Mouse (Mus musculus) brain, embryonic 14.5 days (tissue): ENCODE measurements at regions not wholly inside any gene's neighbourhood (a gene's known extent, or its start where the extent isn't known, plus 50 kb on each side); places are given as distances from the start of the nearest gene placed in this dataset.

Source experiments
- CTCF ChIP-seq: fragments of 200-500 bp; IDR thresholded peaks from 2 replicates; pipeline ENCODE4 v1.5.1; 2012; ENCODE audit warnings: inconsistent platforms, mild to moderate bottlenecking, moderate library complexity, borderline replicate concordance; ENCODE audit not compliant: insufficient read depth, insufficient read length; ENCODE audit errors: extremely low read depth
- POLR2A ChIP-seq: fragments of 200-500 bp; IDR thresholded peaks from 2 replicates; pipeline ENCODE4 v1.6.1; 2012; ENCODE audit warnings: mild to moderate bottlenecking, inconsistent platforms, borderline replicate concordance; ENCODE audit not compliant: poor library complexity, insufficient read depth, insufficient read length, severe bottlenecking; ENCODE audit errors: extremely low read depth

GRCm38 (mm10) chr3:18705165-18705564 is 757.0 kb downstream of the Cypt12 start:
- TF ChIP-seq CTCF: no peak
- TF ChIP-seq POLR2A: no peak
